Mouse (Mus musculus): Measurements from ENCODE around the gene H60b.
"Not testable (repeated sequence)": the region's sequence is repeated elsewhere in the genome, so short reads cannot be mapped to it uniquely, and the experiment has no call there.

DNA sequence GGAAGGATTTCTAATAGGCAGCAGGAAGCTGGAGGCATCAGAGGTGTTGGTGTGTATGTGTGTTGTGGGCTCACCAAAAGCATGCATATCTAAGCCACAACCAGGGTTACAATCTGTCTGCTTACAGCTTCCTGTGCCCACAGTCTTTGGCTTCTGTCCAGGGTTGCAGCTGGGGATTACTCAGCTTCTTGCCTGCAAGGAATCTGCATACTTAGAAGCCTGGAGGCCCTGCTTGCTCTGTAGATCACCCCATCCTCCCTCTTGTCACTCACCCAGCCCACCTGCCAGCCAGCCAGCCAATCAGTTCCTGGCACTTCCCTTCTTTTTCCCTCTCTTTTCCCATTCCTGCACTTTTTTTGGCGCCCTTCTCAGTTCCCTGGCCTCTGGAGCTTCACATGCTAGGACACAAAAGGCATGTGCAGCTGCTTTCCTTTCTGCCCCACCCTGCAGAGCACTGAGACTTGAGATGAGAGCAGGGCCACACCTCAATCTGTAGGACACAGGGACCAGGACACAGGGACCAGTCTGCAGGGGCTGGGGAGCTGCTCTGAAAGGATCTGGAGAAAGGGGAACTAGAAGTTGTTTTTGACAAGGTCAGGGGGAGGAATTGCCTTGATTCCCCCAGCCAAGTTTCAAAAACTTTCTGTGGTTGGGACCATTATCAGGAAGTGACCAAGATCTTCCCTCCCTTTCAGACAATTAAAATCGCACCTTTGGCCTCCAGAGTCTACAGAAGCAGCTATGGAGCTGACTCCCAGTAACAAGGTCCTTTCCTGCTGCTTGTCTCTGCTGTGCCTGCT is 44.6 kb downstream of the H60b start:
- TF ChIP-seq CTCF (IDR thresholded peaks at IDR 0.05); POLR2A (IDR thresholded peaks at IDR 0.05; ENCODE audit: insufficient read depth, low read depth, low read length): not testable (repeated sequence)

All from heart, adult 2 months (tissue).